Mouse (Mus musculus) cerebellum, adult 2 months (tissue): ENCODE data around the gene Lpxn. TPM values are rescaled to one million over a fixed set of nuclear protein-coding genes. Genes with fewer than 3 reads are reported as not detected.
A peak's percentile ranks its signal among the peaks of the same experiment; 100 is the strongest.

ENCODE experiments used
- DNase-seq, 2 experiments: peaks; one replicate each; pipeline ENCODE4 v3.0.0; 2021
- H3K27ac ChIP-seq: fragments of 200-500 bp; 2 replicates; pipeline ENCODE4 v1.5.1; 2012; ENCODE audit warnings: low read length, control low read depth, inconsistent platforms; ENCODE audit not compliant: insufficient read depth
- H3K27me3 ChIP-seq: fragments of 200-500 bp; 2 replicates; pipeline ENCODE4 v1.6.1; 2012; ENCODE audit warnings: inconsistent platforms, mild to moderate bottlenecking, low read length, moderate library complexity; ENCODE audit not compliant: control insufficient read depth, insufficient read depth
- H3K4me1 ChIP-seq: fragments of 200-500 bp; 2 replicates; pipeline ENCODE4 v1.6.1; 2011; ENCODE audit warnings: low read length; ENCODE audit not compliant: control insufficient read depth, insufficient read depth
- H3K4me3 ChIP-seq: fragments of 200-500 bp; replicated peaks from 2 replicates; pipeline ENCODE3; 2011; ENCODE audit warnings: mild to moderate bottlenecking, low read depth, low read length, control low read depth; ENCODE audit not compliant: insufficient read depth
- CTCF ChIP-seq: fragments of 200-500 bp; IDR thresholded peaks from 2 replicates; pipeline ENCODE4 v1.5.1; 2011; ENCODE audit warnings: low read depth, mild to moderate bottlenecking, control low read depth, low read length, moderate library complexity, borderline replicate concordance; ENCODE audit not compliant: insufficient read depth
- POLR2A ChIP-seq: fragments of 200-500 bp; IDR thresholded peaks from 2 replicates; pipeline ENCODE4 v1.6.1; 2011; ENCODE audit warnings: low read length, control low read depth, borderline replicate concordance; ENCODE audit not compliant: insufficient read depth
- WGBS: fragments of 180-500 bp; shearing (Covaris S2); methylation state at CpG from one replicate; pipeline ENCODE4 v1.1.7; 2018; 5-methylcytosine and 5-hydroxymethylcytosine counted together
- polyA plus RNA-seq: library from polyadenylated mRNA; depleted of rRNA; stranded (reverse); fragments of >200 nt; gene quantifications from 2 replicates; pipeline ENCODE4 v1.2.3, GENCODE M21; 2012

Lpxn gene
- polyA plus RNA-seq, 1 experiment, result 0.95 TPM

GRCm38 (mm10) chr19:12780437-12780836 lies 15.6 kb upstream of the Lpxn start:
- Histone ChIP-seq H3K27ac (no peak overlapping the region), H3K4me3 (no peak overlapping the region), H3K27me3 (no peaks in the 10 kb centered on the region), H3K4me1 (no peaks in the 10 kb centered on the region)
- no peak for TF ChIP-seq POLR2A
- TF ChIP-seq CTCF, result no peak
- DNase-seq, result no peak

- 18% methylated on average over 2 of the region's 2 CpGs for WGBS
- DNase-seq, result peak in 1 of 2 experiments; percentile 25
- no peaks in the 10 kb centered on the region for H3K4me1 ChIP-seq
- TF ChIP-seq CTCF (no peak), POLR2A (no peak)
- no peaks in the 10 kb centered on the region for H3K27me3 ChIP-seq
- no peak overlapping the region for H3K27ac ChIP-seq
- no peak overlapping the region for H3K4me3 ChIP-seq
These were observed 9.1 kb upstream of the Lpxn start for GRCm38 (mm10) chr19:12786803-12787395.

DNA sequence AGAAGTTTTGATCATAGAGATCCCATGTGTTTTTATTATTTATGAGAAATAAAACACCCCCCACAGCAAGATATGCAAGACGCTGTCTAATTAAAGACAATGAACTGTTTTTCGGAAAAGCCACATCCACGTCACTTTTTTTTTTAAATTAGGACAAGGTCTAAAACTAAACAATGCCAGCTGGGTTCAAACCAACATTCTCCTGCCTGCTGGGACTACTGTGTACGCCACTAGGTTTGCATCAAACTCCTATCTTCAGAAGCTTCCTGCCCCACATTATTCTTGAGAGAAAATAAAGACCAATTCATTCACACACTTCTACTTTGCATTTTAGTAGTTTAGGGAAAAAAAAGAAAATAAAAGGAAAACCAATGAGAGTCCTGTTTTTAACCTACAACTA lies 8.3 kb upstream of the Lpxn start:
- 7% methylated on average over 4 of the region's 4 CpGs for WGBS
- peak in 1 of 2 experiments; percentile 58 for DNase-seq
- TF ChIP-seq POLR2A (no peak), CTCF (no peak)
- Histone ChIP-seq H3K4me3 (no peak overlapping the region), H3K4me1 (no peaks in the 10 kb centered on the region), H3K27me3 (no peaks in the 10 kb centered on the region), H3K27ac (no peak overlapping the region)

GRCm38 (mm10) chr19:12792374-12792773 lies 3.6 kb upstream of the Lpxn start:
- H3K27me3 ChIP-seq, result no peaks in the 10 kb centered on the region
- H3K27ac ChIP-seq, result no peak overlapping the region
- H3K4me3 ChIP-seq, result no peak overlapping the region
- H3K4me1 ChIP-seq, result no peaks in the 10 kb centered on the region
- TF ChIP-seq POLR2A, result no peak
- TF ChIP-seq CTCF, result no peak
- DNase-seq, result no peak

DNA sequence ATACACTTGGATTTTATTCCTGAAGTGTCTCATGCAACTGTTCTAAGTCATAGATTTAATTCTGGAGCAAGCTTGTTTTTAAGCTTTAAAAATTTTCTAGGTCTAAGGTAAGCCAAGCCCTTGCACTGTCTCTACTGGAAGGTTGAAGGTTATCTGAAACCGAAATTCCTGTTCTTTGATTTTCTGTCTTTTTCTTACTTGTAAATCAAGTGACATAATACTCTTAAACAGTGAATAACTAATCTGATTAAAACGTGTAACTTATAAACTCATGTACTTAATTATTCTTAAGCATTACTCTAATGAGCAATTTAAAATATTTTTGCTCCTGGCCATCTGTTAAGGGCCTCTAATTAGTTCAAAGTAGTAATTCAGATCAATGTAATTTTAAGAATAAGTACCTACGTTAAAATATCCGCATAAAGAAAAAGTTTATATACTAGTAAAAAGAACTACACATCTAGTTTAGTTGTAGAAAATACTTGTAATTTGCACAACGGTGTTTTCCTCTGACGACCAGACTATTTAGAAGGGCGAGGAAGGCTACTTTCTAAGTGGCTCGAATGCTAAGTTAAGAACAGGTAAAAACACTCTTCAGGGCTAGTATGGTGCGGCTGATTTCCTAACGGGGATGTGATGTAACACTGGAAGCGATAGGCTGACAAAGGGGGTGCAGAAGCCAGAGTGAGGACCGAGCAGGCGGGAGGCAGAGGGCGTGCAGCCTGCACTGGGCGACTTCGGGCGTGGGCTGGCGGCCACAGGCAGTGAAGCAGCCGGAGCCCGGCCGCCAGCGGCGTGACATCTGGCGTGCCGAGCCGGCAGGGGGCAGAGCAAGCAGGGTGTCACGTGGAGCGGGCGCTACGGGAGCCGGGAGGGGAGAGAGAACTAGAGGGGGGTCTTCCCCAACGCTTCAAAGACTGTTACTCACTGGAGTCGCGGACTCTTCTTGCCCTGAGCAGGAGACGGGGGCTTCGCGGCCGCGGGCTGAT lies 1.6 kb upstream of the Lpxn start:
- TF ChIP-seq POLR2A, result peak; percentile 19; the same call in 1 of the 2 replicates
- TF ChIP-seq CTCF, result no peak; the same call in 1 of the 2 replicates
- peak overlapping the region; percentile 96 for H3K27ac ChIP-seq

DNA sequence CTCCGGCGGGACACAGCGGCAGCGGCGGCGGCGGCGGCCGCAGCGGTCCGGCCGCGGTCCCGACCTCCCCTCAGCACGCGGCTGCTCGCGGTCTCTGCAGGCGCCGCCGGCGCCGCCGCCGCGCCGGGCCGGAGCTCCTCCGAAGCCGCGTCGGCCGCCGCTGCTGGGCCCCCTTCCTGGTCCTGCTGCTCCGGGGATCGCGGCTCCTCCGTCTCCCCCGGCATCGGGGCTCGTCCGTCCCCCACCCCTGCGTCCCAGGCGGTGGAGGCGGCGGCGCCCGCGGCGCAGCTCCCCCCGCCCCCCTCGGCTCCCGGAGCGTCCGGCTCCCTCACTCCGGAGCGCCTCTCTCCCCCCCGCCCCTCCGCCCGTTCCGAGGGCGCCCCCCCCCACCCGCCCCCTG lies 883 bp upstream of the Lpxn start:
- no peaks in the 10 kb centered on the region for H3K4me1 ChIP-seq
- H3K27me3 ChIP-seq, result no peaks in the 10 kb centered on the region
- WGBS, result 1% methylated on average over 52 of the region's 63 CpGs
- peak overlapping the region; percentile 63 for H3K4me3 ChIP-seq
- TF ChIP-seq CTCF, result no peak
- no peak; the same call in 1 of the 2 replicates for TF ChIP-seq POLR2A
- DNase-seq, result no peak
- peak overlapping the region; percentile 96 for H3K27ac ChIP-seq

More for the DNA sequence above, 1.6 kb upstream of the Lpxn start:
- Histone ChIP-seq H3K4me1 (no peaks in the 10 kb centered on the region), H3K27me3 (no peaks in the 10 kb centered on the region), H3K4me3 (peak overlapping the region; percentile 63)
- WGBS, result under 1% methylated on average over 39 of the region's 39 CpGs
- DNase-seq, result peak; percentile 86 to 88

DNA sequence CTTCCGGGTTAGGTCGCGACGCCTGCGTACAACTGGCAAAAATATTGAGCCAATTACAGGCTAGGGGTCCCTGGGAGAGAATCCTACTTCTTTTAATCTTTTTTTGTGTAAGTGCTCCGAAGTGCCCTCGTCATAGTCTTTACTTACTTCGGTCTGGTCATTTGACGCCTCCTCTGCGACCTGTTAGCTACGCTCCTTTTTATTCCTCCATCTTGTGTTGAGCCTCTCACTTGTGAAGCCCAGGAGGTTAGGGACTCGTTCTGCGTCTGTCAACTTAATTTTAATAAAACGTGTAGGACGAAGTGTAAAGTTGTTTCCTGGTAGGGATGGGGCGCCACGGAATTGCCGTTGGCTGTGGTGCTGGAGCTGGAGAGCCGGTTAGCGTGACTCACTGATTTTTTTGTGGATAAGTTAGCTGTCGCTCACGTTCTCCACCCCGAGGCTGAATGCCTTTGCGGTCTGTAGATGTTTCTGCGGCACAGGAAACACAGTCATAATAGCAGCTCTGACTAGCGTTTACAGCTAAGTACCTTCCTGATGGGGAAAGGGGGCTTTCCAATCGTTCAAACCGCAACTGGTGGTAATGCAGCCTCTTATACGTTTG lies 437 bp downstream of the Lpxn start:
- no peaks in the 10 kb centered on the region for H3K27me3 ChIP-seq
- peak; percentile 55; the same call in 1 of the 2 replicates for TF ChIP-seq POLR2A
- no peak for TF ChIP-seq CTCF
- H3K27ac ChIP-seq, result peak overlapping the region; percentile 67
- H3K4me3 ChIP-seq, result peak overlapping the region; percentile 87
- no peak for DNase-seq
- under 1% methylated on average over 29 of the region's 29 CpGs for WGBS
- H3K4me1 ChIP-seq, result no peaks in the 10 kb centered on the region
